Mouse (Mus musculus): ENCODE measurements around the gene Gpr139.

The Gpr139 gene

DNA sequence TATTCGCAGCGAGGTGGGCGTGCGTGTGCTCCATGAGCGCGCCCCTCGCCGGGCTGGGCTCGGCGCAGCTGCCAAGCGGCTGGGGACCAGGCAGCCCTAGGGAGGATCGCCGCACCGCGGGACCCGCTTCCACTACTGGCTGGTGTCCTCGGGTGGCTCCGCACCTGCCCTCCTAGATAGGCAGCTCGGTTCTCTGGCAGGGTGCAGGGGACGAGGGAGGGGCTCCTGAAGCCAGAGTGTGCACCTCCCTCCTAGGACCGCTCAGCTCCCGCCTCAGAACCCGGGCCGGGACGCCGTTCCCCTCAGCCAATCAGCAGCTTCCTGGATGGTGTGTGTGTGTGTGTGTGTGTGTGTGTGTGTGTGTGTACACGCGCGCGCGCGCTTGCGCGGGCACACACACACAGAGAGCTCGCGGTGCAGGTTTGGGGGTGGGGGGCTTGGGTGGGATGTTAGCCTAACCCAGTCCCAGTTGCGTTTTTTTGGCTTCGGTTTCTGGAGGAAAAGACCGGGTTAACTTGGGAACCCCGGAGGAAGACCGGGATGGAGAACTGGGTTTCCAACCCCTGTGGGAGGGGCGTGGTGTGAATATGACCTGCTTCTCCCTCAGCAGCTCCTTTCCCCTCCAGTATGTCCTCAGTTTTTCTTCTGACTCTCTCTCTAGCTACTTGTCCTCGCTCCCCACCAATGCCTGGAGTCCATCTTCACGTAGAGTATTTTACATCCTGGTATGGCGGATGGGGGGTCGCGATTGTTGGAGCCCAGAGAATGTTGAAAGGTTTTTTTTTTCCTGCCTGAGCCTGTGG lies at the start of gene Gpr139:
TSS of gene Gpr139 (minus strand) at position 263 of the 803 bp plus-strand sequence.
- ATAC-seq (ENCODE audit: insufficient number of reproducible peaks, low FRiP score, low TSS enrichment): no peak; the same call in 1 of the 2 replicates

DNA sequence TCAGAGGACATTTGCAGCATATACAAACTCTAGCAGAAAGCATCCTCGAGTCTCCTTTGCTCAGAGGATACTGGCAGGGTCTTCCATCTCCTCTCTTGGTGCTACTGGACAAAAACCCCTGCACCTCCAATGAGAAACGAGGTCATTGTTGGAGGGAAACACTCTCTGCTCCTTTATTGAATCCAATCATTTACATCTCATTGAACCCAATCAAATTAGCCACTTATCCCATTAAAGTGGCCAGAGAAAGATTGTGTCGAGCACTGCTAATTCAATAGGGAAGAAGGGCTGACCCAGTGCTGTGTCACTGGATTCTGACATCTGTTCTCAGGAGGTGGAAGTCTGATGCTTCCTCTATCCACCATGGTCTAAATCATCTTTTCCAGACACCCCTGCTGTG lies 46.6 kb upstream of the Gpr139 start:
- no peak for ATAC-seq (ENCODE audit: insufficient number of reproducible peaks, low FRiP score, low TSS enrichment)

DNA sequence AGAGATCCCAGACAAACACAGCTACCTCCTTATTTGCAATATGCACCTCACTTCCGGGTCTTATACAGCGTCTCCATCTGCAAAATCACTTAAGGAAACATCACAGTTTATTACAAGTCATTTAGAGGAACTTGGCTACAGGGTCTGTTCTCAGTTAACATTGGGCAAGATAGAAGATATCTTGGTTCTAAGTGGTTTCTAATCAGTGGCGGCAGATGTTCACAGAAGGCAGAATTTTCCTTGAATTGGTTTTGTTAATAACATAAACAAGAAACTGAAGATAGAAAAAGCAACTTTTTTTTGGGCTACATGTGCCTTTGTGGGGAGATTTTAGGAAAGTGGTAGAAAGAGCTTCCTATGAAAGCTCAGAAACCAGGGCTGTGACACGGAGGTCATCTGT lies 38.3 kb upstream of the Gpr139 start:
- no peak for ATAC-seq (ENCODE audit: insufficient number of reproducible peaks, low FRiP score, low TSS enrichment)

DNA sequence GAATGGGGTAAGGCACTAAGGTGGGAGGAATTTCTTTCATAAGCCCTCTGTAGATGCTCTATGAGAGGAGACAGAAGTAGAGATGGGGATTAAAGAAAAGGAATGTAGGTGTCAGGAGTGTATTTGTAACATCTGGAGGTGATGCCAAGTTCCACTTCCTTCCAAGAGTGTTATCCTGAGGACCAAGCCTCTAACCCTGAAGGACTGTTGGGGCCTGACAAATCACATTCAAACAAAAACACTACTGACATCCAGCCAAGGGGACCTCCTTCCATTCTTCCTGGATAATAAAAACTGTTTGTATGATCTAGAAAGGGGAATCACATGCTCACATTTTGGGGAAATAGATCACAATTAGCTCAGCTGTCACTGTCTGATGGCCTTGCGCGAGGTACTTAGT lies 34.7 kb upstream of the Gpr139 start:
- ATAC-seq (ENCODE audit: insufficient number of reproducible peaks, low FRiP score, low TSS enrichment): no peak

DNA sequence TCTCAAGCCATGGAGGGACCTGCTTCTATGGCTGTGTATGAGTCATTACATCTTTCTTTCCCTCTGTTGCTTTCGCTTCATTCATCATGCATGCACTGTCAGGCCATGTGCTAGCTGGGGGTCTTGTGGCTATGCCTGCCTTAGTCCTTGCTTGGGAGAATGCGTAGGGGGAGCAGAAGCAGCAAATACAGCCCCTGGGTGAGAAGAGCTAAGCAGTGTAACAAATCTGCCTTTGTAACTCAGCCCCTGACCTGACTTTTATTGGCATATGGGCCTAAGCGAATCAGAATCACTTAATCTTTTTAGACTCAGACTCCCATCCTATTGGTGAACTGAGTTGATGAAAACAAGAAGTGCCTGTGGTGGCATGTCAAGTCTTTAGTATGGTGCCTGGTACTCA lies 22.8 kb upstream of the Gpr139 start:
- no peak for ATAC-seq (ENCODE audit: insufficient number of reproducible peaks, low FRiP score, low TSS enrichment)

DNA sequence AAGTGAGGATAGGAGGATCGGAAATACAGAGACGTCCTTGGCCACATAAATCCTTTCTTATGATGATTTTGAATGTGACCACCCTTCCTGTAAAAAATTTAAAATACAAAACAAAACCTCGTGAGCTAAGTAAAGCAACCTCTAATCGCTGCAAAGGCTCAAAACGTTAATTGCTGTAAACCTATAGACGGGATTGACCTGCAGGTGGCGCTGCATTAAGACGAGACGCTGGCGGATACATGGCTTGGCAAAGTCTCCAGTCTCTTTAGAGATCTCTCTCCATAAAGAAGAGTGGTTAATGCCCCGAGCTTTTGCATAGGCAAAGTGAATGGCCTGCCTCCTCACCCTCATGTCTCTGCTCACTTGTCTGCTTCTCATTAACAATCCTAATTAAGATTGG lies 2.0 kb upstream of the Gpr139 start:
- no peak for ATAC-seq (ENCODE audit: insufficient number of reproducible peaks, low FRiP score, low TSS enrichment)

DNA sequence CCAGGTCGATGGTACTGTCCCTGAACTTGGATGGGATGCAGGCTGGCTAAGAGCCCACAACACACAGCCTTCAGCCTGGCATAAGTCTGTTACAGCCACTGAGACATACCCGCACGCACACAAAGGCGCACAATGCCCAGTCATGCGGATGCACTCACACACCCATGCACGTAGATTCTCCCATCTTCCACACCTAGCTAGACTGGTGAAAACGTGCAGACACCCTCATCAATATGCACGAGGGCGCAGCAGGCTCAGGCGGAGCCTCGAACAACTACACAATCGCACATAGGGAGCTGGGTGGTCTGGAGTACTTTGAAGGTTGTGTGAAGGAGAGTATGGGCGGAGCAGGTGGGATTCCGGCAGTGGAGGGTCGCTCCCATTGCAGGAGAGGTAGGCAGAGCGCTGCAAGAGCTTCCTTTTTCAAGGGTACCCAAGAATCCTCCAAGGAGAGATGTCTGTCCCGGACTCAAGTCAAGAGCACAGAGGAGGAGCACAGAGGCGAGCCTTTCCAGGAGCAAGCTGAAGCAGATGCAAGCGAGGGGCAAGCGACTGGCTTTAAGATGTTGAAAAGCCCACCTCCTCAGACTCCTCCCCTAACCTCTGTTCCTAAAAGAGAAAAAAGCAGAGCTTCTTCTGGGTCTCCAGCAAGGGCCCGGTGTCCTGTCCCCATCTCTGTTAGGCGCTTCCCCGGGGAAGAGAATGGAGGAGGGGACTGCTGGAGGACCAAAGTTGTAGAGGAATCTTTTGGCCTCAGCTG lies 958 bp upstream of the Gpr139 start:
- no peak for ATAC-seq (ENCODE audit: insufficient number of reproducible peaks, low FRiP score, low TSS enrichment)

DNA sequence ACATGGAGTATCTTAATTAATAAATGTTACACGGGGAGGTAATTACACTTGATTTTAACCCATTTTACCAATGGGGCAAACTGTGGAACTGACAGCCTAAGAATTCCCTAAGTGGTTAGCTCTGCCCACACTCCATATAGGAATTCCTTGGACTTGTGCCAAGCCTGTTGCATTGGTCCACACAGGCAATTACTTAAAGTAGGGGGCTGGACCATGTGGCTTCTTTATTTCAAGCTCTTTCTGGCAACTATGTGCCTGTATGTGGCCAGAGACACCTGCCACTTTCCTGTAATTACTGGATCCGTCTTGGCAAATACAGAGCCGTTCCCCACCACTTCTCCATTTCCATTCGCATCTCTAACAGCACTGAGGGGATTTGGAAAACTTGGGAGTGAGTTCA lies 3.4 kb downstream of the Gpr139 start:
- ATAC-seq (ENCODE audit: insufficient number of reproducible peaks, low FRiP score, low TSS enrichment): no peak

DNA sequence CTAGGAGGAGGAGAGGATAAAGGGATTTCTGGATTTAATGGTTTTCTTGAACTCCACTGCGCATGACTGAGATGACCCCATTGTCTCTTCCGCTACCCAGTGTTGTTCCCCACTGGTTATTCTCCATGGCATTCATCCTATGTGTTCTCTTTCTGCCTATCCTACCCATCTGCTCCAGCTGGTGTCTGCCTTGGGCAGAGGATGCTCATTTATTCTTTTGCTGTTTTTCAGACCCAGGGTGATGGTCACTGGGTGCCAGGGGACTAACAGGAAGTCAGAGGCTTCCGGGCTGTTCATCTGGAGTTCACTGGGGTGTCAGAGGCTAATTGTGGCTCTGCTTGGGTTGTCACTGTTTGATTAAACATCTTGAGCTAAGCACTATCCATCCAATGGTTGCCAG lies 24.4 kb downstream of the Gpr139 start:
- ATAC-seq (ENCODE audit: insufficient number of reproducible peaks, low FRiP score, low TSS enrichment): no peak

DNA sequence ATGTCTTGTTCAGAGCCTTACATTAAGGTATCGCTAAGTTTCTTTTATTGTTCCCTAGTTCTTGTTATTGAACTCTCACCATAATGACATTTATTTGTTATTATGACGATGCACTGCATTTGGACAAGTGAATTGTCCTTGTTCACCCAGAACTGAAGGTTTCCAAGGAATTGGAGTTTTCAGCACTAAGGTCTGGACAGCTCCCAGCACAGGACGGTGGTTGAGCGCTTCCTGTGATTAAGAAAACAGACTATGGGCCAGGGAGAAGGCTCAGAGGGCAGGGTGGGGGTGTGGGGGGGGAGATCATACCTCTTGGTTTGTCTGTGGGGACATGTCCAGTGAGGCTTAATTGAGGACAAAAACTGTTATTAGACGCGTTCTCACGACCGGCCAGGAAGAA lies 72.6 kb downstream of the Gpr139 start:
- ATAC-seq (ENCODE audit: insufficient number of reproducible peaks, low FRiP score, low TSS enrichment): no peak

DNA sequence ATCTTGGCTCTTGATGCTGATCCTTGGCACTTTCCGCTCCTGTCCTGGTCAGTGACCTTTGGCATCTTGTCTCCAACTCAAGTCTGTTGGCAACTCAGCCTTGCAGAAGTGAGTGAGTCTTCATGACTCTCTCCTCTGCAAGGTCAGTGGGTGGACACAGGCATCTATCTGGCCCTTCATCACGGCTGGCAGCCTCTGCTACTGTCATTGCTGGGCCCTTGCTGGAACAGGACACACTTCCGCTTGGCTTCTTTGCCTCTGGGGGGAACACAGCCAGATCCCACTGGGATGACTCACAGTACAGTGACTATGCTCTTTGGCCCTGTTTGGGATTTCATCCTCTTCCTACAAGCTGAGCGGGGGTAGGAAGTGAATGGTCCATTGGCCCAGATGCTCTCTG lies 78.5 kb downstream of the Gpr139 start:
- ATAC-seq (ENCODE audit: insufficient number of reproducible peaks, low FRiP score, low TSS enrichment): no peak

DNA sequence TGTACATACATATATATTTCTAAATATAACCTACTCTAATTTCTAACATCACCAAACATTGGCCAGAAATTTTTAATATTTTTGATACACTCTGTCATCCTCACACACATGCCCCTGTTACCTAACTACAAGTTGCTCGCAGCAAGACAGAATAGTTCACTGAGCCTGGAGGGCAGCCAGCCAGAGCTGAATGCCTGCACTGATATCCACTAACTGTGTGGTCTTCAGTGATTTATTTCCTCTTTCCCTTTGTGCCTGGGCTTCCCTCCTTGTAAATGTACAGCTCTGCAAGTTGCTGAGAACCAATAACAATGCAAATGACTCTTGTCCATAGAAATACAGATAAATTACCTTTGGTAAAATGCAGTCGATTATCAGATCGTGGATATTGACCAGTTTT lies 87.8 kb downstream of the Gpr139 start:
- no peak for ATAC-seq (ENCODE audit: insufficient number of reproducible peaks, low FRiP score, low TSS enrichment)

Data from cerebellum, adult (tissue).